Mouse (Mus musculus) testis, postnatal 14 days (tissue): ENCODE data around the gene Tubb4a.
"Not testable (repeated sequence)": the region's sequence is repeated elsewhere in the genome, so short reads cannot be mapped to it uniquely, and the experiment has no call there.

Source experiments
- DNase-seq: peaks from one replicate; pipeline ENCODE4 v3.0.0; 2021; ENCODE audit warnings: low spot score

Tubb4a gene

DNA sequence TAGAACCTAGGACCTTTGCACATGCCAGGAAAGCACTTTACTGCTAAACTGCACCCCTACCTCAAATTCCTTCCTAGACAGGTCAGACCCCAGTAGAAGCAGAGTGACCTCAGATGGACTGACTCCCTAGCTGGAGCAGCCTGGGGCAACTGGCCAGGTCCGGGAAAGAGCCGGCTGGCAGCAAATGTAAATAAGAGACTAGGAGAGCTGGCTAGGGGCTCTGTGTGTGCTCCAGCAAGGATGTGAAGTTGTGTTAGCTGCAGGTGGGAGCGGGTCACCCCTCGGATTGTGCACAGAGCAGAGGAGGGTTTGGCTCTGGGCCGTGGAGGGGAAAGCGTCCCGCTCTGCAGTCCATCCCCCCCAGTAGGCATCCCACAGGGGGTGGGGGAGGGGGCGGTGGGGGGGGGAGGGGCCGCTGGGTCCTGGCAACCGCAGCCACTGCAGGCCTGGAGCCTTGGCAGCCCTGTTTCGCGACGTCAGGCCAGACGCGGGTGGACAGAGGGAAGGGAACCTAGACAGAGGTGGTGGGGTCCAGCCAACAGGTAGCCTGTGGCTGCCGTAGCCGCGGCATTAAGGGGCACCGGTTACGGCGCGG is 28.6 kb downstream of the Tubb4a start, which contains the start of gene Crb3:
Crb3 (plus strand) TSS at position 215 of the 595 bp plus-strand sequence.
- DNase-seq, result no peak

DNA sequence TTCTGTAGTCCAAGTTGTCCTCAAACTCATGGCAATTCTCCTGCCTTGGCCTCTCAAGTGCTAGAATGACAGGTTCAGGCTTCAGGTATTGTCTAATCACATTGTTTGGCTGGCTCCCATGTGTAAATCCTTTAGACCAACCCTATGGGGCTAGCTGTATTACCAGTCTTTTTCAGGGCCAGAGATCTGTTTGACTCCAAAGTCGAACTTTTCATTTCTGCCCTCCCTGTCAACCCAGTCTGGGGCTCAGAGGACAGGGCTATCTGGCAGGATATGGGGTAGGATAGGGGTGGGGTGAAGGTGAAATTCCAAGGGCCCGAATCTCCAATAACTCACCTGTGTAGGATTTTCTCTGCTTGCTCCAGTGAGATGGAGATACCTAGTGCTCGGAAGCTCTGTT is 31.3 kb downstream of the Tubb4a start:
- no peak for DNase-seq

DNA sequence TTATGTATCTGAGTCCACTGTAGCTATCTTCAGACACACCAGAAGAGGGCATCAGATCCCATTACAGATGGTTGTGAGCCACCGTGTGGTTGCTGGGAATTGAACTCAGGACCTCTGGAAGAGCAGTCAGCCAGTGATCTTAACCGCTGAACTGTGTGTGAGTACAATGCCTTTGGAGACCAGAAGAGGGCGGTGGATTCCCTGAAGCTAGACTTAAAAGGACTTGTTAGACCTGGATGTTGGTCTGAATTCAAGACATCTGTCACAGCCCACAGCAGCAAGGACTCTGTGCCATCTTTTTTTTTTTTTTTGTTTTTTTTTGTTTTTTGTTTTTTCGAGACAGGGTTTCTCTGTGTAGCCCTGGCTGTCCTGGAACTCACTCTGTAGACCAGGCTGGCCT is 35.9 kb downstream of the Tubb4a start:
- DNase-seq, result not testable (repeated sequence)

DNA sequence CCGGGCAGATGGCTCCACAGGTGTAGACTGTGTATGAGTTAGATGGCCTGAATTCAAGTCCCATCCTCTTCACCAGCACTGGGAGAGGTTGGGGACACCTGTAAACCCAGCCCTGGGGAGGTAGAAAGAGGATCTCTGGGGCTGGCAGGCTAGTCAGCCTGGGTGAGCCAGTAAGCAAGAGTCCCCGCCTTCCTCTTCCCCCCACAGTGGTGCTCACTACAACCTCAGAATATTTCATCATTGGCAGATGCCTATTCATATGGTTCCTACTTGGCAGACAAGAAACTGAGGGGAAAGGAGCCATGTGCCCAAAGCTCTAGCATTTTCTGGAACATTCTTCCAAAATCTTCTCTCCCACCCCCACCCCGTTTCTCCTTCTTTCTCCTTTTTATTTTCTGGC is 38.8 kb downstream of the Tubb4a start:
- no peak for DNase-seq

DNA sequence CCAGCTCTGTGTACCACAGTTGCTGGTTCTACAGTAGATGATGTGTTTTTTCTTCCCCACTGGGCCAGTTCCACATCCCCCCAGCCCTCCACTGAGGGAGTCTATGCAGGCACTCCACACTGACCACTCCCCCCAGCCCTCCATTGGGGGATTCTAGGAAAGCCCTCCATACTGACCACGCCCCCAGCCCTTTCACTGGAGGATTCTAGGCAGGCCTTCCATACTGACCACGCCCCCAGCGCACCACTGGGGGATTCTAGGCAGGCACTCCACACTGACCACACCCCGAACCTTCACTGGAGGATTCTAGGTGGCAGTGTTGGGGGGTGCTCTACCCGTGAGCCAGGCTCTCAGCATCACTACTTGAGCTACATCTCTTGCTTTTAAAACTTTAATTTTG is 40.2 kb downstream of the Tubb4a start:
- peak; percentile 78 for DNase-seq

DNA sequence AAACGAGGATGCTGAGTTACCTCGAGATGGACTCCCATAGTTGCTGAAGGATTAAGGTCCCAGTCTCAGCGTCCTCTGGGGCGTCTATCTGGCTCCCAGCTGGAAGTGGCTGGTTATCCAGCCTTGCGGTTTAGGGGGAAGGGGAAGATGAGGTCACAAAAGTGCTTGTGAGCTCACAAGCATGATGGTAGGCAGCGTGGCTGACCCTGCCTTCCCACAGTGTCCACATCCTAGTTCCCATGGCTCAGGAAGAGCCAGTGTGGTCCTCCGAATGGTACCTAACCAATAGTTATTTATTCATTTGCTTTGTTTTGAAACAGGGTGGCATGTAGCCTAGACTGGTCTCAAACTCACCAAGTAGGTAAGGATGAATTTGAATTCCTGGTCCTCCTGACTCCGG is 46.0 kb downstream of the Tubb4a start, which contains the start of gene Slc25a41:
Slc25a41 (minus strand) TSS at position 101 of the 400 bp plus-strand sequence.
- DNase-seq, result no peak

DNA sequence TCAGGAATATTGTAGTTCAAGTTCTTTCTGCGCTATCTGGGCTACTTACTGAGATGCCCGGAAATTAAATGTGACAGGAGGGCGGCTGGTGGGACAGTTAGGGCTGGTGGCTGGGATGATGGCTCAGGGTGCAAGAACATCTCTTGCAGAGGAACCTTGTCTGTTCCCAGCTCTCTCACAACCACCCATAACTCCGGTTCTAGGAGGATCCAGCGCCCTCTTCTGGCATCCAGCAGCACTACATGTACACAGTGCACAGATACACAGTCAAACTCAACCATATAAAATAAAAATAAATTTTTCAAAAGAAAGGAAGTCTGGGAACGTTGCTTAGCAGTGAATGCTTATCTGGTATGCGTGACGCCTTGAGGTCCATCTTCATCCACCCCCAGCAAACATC is 48.6 kb downstream of the Tubb4a start:
- peak; percentile 54 for DNase-seq

DNA sequence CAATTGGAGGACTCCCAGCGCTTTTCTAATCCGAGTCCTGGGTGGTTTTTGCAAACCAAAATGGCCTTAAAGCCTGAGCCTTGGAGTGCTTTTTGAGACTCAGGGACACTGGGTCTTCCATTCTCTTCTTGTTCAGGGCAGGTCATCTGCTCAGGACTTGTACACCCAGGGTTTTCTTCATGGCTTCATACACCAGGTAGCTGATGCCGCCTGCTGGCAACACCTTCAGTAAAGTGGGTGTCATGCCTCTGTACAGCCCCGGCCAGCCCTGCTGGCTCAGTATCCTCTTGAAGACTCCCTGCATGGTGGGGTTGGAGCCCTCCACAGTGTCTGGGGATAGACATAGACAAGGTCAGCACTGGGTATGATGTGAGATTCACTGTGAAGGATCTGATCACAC is 54.7 kb downstream of the Tubb4a start:
- DNase-seq, result no peak

DNA sequence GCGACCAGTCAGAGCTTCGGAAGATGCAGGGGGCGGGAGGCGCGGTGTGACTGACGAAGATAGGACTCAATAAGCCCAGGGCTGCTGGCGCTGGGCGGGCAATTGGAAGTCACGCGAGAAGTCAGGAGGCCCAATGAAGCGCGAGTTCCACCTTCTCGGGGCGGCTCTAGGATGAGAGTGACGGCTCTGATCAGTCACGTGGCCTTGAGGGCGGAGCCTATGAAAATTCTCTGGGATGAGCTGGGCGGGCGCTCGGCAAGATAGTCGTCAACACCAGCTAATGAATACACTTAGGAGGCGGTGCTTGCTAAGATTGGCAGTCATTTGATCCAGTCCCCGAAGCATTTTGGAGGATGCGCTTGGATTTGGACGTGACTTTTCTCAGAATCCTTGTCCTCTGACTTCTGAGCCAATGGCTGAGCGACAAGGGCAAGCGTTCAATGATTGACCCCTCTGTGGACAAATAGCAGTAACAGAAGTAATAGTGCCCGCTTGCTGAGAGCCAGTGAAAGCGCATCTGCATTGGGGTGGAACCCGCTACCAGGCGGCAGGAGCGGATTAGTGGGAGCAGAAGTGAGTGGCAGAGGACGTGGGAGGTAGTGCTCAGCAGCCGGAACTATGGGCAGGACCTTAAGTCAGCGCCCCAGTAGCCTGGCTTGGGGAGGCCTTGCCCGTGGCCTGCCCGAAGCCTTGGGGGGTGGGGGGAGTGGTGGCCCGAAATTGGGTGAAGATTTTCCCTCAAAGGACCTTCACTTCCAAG is 55.7 kb downstream of the Tubb4a start:
- DNase-seq, result peak; percentile 100

DNA sequence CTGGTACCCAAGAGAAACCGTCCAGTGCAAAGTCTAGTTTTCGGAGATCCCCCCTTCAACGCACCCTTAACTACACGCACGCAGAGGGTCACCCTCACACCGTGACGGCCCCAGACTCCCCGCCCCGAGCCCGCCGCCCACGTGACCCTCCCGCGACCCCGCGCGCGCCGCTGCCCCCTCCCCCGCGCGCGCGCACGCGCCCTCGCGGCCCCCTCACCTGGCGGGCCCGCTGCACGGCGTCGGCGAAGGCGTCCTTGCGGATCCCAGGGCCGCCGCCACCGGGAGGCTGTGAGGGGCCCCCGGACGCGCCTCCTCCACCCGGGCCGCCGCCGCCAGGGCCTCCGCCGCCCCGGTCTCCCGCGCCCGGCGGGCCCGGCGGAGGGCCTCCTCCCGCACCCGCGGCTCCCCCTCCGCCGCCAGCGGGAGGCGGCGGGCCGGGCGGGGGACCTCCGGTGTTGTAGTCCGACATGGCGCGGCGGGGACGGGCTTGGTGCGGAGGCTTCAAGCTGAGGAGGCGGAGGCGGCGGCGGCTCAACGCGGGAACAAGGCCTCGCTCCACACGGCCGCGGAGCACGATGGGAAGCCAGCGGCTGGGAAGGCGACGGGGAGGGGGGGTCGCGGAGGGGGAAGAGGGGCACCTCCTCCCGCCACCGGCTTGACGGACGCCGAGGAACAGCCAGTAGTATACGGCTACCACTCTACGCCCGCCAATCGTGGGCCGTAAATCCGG is 56.5 kb downstream of the Tubb4a start, which contains the start of gene Khsrp:
Khsrp (minus strand) TSS at position 592 of the 730 bp plus-strand sequence.
- peak; percentile 74 for DNase-seq
